Mouse (Mus musculus) kidney, adult 2 months (tissue): Measurements from ENCODE around the gene AU022252. TPM values are rescaled to one million over a fixed set of nuclear protein-coding genes. Genes with fewer than 3 reads are reported as not detected.

Source experiments
- DNase-seq: peaks from one replicate; pipeline ENCODE4 v3.0.0; 2021
- H3K27ac ChIP-seq: fragments of 200-500 bp; 2 replicates; pipeline ENCODE4 v1.5.1; 2012; ENCODE audit warnings: low read depth, low read length, control low read depth, inconsistent platforms; ENCODE audit not compliant: insufficient read depth
- H3K27me3 ChIP-seq: fragments of 200-500 bp; replicated peaks from 2 replicates; pipeline ENCODE4 v1.6.1; 2012; ENCODE audit warnings: mild to moderate bottlenecking, moderate library complexity, low read length, inconsistent platforms; ENCODE audit not compliant: control insufficient read depth, insufficient read depth
- H3K36me3 ChIP-seq: fragments of 200-500 bp; 2 replicates; pipeline ENCODE4 v1.6.1; 2012; ENCODE audit warnings: mild to moderate bottlenecking, moderate library complexity, low read length, inconsistent platforms; ENCODE audit not compliant: control insufficient read depth, insufficient read depth
- H3K4me1 ChIP-seq: fragments of 200-500 bp; 2 replicates; pipeline ENCODE4 v1.6.1; 2011; ENCODE audit warnings: low read length; ENCODE audit not compliant: control insufficient read depth, insufficient read depth
- H3K4me3 ChIP-seq: fragments of 200-500 bp; 2 replicates; pipeline ENCODE4 v1.5.1; 2011; ENCODE audit warnings: mild to moderate bottlenecking, low read depth, low read length, control low read depth; ENCODE audit not compliant: insufficient read depth
- CTCF ChIP-seq: fragments of 200-500 bp; conservative IDR thresholded peaks from 2 replicates; pipeline ENCODE4 v1.5.1; 2011; ENCODE audit warnings: low read depth, mild to moderate bottlenecking, control low read depth, low read length, moderate library complexity, mixed read lengths; ENCODE audit not compliant: insufficient read depth, insufficient read length
- POLR2A ChIP-seq: fragments of 200-500 bp; IDR thresholded peaks from one replicate; pipeline ENCODE4 v1.6.1; 2011; ENCODE audit warnings: low read depth, low read length, control low read depth
- WGBS: fragments of 180-500 bp; shearing (Covaris S2); methylation state at CpG from one replicate; pipeline ENCODE4 v1.1.7; 2018; 5-methylcytosine and 5-hydroxymethylcytosine counted together
- polyA plus RNA-seq: library from polyadenylated mRNA; depleted of rRNA; stranded (reverse); fragments of >200 nt; gene quantifications from 2 replicates; pipeline ENCODE4 v1.2.3, GENCODE M21; 2012; rRNA removed

The AU022252 gene
- polyA plus RNA-seq, 1 experiment: 11.8 TPM

- no peak for DNase-seq
- Histone ChIP-seq H3K4me1 (no peaks in the 10 kb centered on the region), H3K27ac (no peak overlapping the region), H3K4me3 (no peak overlapping the region), H3K36me3 (no peaks in the 10 kb centered on the region), H3K27me3 (no peaks in the 10 kb centered on the region)
- WGBS: 62% methylated on average over 5 of the region's 5 CpGs
- TF ChIP-seq POLR2A (no peak), CTCF (no peak)
These were observed 74.6 kb downstream of the AU022252 start for GRCm38 (mm10) chr4:119157891-119158290.

- WGBS: 36% methylated on average over 2 of the region's 2 CpGs
- no peak overlapping the region for H3K4me3 ChIP-seq
- H3K4me1 ChIP-seq: no peaks in the 10 kb centered on the region
- peak; percentile 69 for DNase-seq
- H3K27me3 ChIP-seq: no peaks in the 10 kb centered on the region
- H3K27ac ChIP-seq: no peak overlapping the region
- peak; percentile 51 for TF ChIP-seq CTCF
- TF ChIP-seq POLR2A: no peak
- H3K36me3 ChIP-seq: no peaks in the 10 kb centered on the region
These were observed 75.3 kb downstream of the AU022252 start for GRCm38 (mm10) chr4:119157186-119157585.

Other genes starting within 250 kb of the AU022252 start
- 78.4 and 89.6 TPM in 2 replicates for gene Slc2a1, start 124.0 kb downstream of the AU022252 start, polyA plus RNA-seq
- 16.6 and 19.3 TPM in 2 replicates for gene Zfp691, start 58.5 kb downstream of the AU022252 start, polyA plus RNA-seq
- gene Ermap, start 42.7 kb downstream of the AU022252 start, polyA plus RNA-seq: 0.04 and 0.08 TPM in 2 replicates
- 29.2 and 35.4 TPM in 2 replicates for gene Svbp, start 37.4 kb downstream of the AU022252 start, polyA plus RNA-seq
- 0.13 and 0.29 TPM in 2 replicates for gene Tmem269, start 14.5 kb downstream of the AU022252 start, polyA plus RNA-seq
- 16.0 and 18.0 TPM in 2 replicates for gene P3h1, start 203 bp upstream of the AU022252 start, polyA plus RNA-seq
- 83.6 and 95.0 TPM in 2 replicates for gene Cldn19, start 22.7 kb upstream of the AU022252 start, polyA plus RNA-seq
- 202 and 242 TPM in 2 replicates for gene Ybx1, start 61.9 kb upstream of the AU022252 start, polyA plus RNA-seq
- gene Ppih, start 87.8 kb upstream of the AU022252 start, polyA plus RNA-seq: 7.1 and 11.2 TPM in 2 replicates
- gene Ccdc30, start 182.8 kb upstream of the AU022252 start, polyA plus RNA-seq: 2.0 and 2.9 TPM in 2 replicates
- gene Ppcs, start 189.7 kb upstream of the AU022252 start, polyA plus RNA-seq: 27.8 and 28.5 TPM in 2 replicates
- 1.9 and 3.5 TPM in 2 replicates for gene Zmynd12, start 190.1 kb upstream of the AU022252 start, polyA plus RNA-seq